In the genomic region with DNA sequence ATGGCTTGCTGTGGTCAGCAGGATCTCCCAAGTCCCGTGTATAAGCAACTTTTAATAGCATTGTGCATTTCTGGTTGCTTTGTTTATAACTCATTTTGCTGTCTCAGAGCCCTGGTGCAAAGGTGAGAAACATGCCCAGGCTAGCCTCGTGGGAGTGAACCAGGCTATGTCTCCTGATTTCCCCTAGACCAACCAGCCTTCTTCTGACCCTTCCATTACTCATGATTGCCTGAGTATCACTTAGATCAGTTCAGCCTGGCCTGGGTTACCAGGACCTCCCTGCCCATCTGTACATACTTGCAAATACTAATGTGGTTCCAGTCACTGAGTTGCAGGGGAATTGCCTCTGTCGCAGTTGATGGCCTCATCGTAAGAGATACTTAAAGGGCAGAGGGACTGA, we compare ENCODE assay signal across 22 mouse cellular contexts. TPM values are rescaled to one million over a fixed set of nuclear protein-coding genes. Genes with fewer than 3 reads are reported as not detected.
A peak's percentile ranks its signal among the peaks of the same experiment; 100 is the strongest.
DNase-seq lines count a peak whose midpoint lies in the region; ATAC-seq and TF ChIP-seq lines count a peak whose summit lies in the region.
"Had no signal": no experiment of that assay in that cellular context is flagged by ENCODE, and none has a peak within 500 bp of the region (broad histone marks: within the 10 kb centered on the region; RNA-seq: fewer than 3 reads in every experiment).

No protein-coding gene starts in this region.

- H3ac ChIP-seq in myocyte (ENCODE audit: control insufficient read depth, insufficient read length), result no peak overlapping the region

- H3K79me2 ChIP-seq in myocyte (ENCODE audit: control insufficient read depth, insufficient read depth), result no peaks in the 10 kb centered on the region

- no peak for ATAC-seq in erythroid progenitor cell, adult 5-6 weeks (replicated peaks; ENCODE audit: low FRiP score, poor library complexity, severe bottlenecking)
- ATAC-seq: forebrain, embryonic 16.5 days; hindbrain, postnatal 0 days had no signal

- H3K27me3 ChIP-seq in myocyte (ENCODE audit: control insufficient read depth, insufficient read depth, insufficient read length), result no peaks in the 10 kb centered on the region
- H3K27me3 ChIP-seq: embryonic facial prominence, embryonic 13.5 days; forebrain, embryonic 12.5 days; heart, embryonic 15.5 days; hindbrain, embryonic 13.5 days had no signal

- no peak overlapping the region for H3K4me3 ChIP-seq in brown adipose tissue, adult 24 weeks (ENCODE audit: insufficient read depth, low read depth, low read length)
- no peak overlapping the region for H3K4me3 ChIP-seq in myocyte
- H3K4me3 ChIP-seq: embryonic facial prominence, embryonic 13.5 days; forebrain, embryonic 12.5 days; heart, embryonic 15.5 days; hindbrain, embryonic 13.5 days had no signal

- peak overlapping the region; percentile 27; the same call in 1 of the 2 replicates for H3K27ac ChIP-seq in brown adipose tissue, adult 24 weeks (replicated peaks; ENCODE audit: low read depth, low read length)
- H3K27ac ChIP-seq: embryonic facial prominence, embryonic 13.5 days; forebrain, embryonic 12.5 days; heart, embryonic 15.5 days; hindbrain, embryonic 13.5 days; hindbrain, postnatal 0 days had no signal

- peak; percentile 29 for DNase-seq in urinary bladder, postnatal 14 days (ENCODE audit: low spot score)
- no peak for DNase-seq in urinary bladder, postnatal 4 days (ENCODE audit: low spot score in 2 of 2)
- DNase-seq in NIH3T3 (ENCODE audit: low read depth), result peak; percentile 14
- DNase-seq in natural killer cell, adult 2 months (ENCODE audit: low spot score in 2 of 2), result no peak
- DNase-seq in right cerebral cortex, postnatal 36 days (ENCODE audit: low spot score in 2 of 2), result no peak
- DNase-seq: adrenal gland, postnatal 14 days; cerebellum, adult 8-10 months; cerebellum, postnatal 25 days; gastrocnemius, postnatal 10 days; heart, adult 18-20 months; heart, postnatal 14 days; kidney, adult 11 months had no signal

- no peak overlapping the region for H3K4me2 ChIP-seq in myocyte (ENCODE audit: low read depth)
- H3K4me2 ChIP-seq: embryonic facial prominence, embryonic 13.5 days; forebrain, embryonic 12.5 days; heart, embryonic 11.5 days; heart, embryonic 15.5 days; hindbrain, embryonic 13.5 days had no signal

- peaks cover 12% of the 10 kb centered on the region for H3K4me1 ChIP-seq in brown adipose tissue, adult 24 weeks (ENCODE audit: control insufficient read depth, insufficient read depth, insufficient read length, low read length)

- no peak for TF ChIP-seq POLR2A in myocyte (IDR thresholded peaks at IDR 0.05; ENCODE audit: insufficient read length, low read depth)

- H3K36me3 ChIP-seq in myocyte (ENCODE audit: control insufficient read depth, insufficient read depth), result no peaks in the 10 kb centered on the region
- H3K36me3 ChIP-seq: embryonic facial prominence, embryonic 13.5 days; forebrain, embryonic 12.5 days; heart, embryonic 15.5 days; hindbrain, embryonic 13.5 days had no signal

TF ChIP-seq in myocyte, 11 proteins besides CTCF, POLR2A, EP300 and RAD21:
- TF ChIP-seq CEBPB (IDR thresholded peaks at IDR 0.05; ENCODE audit: insufficient read depth, poor library complexity, severe bottlenecking) (0 out of 2 replicates have a peak, but pooled peaks have one; percentile 5), MAX (IDR thresholded peaks at IDR 0.05; ENCODE audit: low read depth) (no peak)
TF ChIP-seq in myocyte: peak in this region for 1.

RNA-seq across cellular contexts. Expression of gene Mgat5, which starts 14.8 kb away (rescaled TPM):
- 2.2 and 2.7 TPM in 2 replicates for polyA plus RNA-seq in brown adipose tissue, adult 24 weeks (2012; ENCODE audit: insufficient read depth, insufficient read length, missing spikeins)
- polyA plus RNA-seq in myocyte (2012; fragmentation: generic; extraction: Trizol), result 2.2 TPM
- 9.4 and 10.1 TPM in 2 replicates for total RNA-seq in erythroid progenitor cell, adult 5-6 weeks (2015; ENCODE audit: low replicate concordance)
- total RNA-seq in erythroid progenitor cell, adult 5-6 weeks (2017; ENCODE audit: low replicate concordance), result 4.4 and 6.0 TPM in 2 replicates

Comparison
In these comparisons a context has a peak if more than half of its experiments do, and no peak if none do; other contexts are left out.
1. DNase-seq: peak in urinary bladder, postnatal 14 days (single experiment) and NIH3T3 (single experiment); none in urinary bladder, postnatal 4 days (0 of 2), natural killer cell, adult 2 months (0 of 2) and right cerebral cortex, postnatal 36 days (0 of 2).